Mouse (Mus musculus) MEL-GATA-1-ER (cell line): Measurements from ENCODE around the gene Ifnk.

ENCODE experiments used
- DNase-seq: peaks from one replicate; pipeline ENCODE4 v3.0.0-alpha.2; 2012; ENCODE audit warnings: low read depth; ENCODE audit errors: extremely low read depth

Ifnk gene

GRCm38 (mm10) chr4:35138077-35138476, 13.8 kb upstream of the Ifnk start:
- no peak for DNase-seq

GRCm38 (mm10) chr4:35140317-35140716, 11.5 kb upstream of the Ifnk start:
- DNase-seq: no peak

- no peak for DNase-seq
Observed at GRCm38 (mm10) chr4:35143472-35144102, 8.3 kb upstream of the Ifnk start.

- no peak for DNase-seq
Observed at GRCm38 (mm10) chr4:35145726-35146125, 6.1 kb upstream of the Ifnk start.

- DNase-seq: no peak
Observed at GRCm38 (mm10) chr4:35146597-35146996, 5.3 kb upstream of the Ifnk start.

GRCm38 (mm10) chr4:35148326-35148725, 3.5 kb upstream of the Ifnk start:
- DNase-seq: no peak

- no peak for DNase-seq
Observed at GRCm38 (mm10) chr4:35150706-35151105, 1.1 kb upstream of the Ifnk start.

- no peak for DNase-seq
Observed at GRCm38 (mm10) chr4:35154051-35154450, 2.2 kb downstream of the Ifnk start.

GRCm38 (mm10) chr4:35155132-35155922, 3.5 kb downstream of the Ifnk start:
- DNase-seq: no peak

- no peak for DNase-seq
Observed at GRCm38 (mm10) chr4:35156149-35156611, 4.3 kb downstream of the Ifnk start.

- DNase-seq: peak; percentile 73
Observed at GRCm38 (mm10) chr4:35156751-35157611, 5.1 kb downstream of the Ifnk start, which contains the start of gene Mob3b. Mob3b (minus strand) TSS chr4:35157484.

- DNase-seq: peak; percentile 50
Observed at GRCm38 (mm10) chr4:35157815-35158214, 6.0 kb downstream of the Ifnk start.

- DNase-seq: no peak
Observed at GRCm38 (mm10) chr4:35165275-35165674, 13.4 kb downstream of the Ifnk start.

GRCm38 (mm10) chr4:35165947-35166346, 14.1 kb downstream of the Ifnk start:
- peak; percentile 19 for DNase-seq

GRCm38 (mm10) chr4:35167855-35168254, 16.0 kb downstream of the Ifnk start:
- DNase-seq: no peak

- DNase-seq: no peak
Observed at GRCm38 (mm10) chr4:35169571-35170125, 17.8 kb downstream of the Ifnk start.

GRCm38 (mm10) chr4:35172471-35172870, 20.6 kb downstream of the Ifnk start:
- DNase-seq: no peak

- DNase-seq: no peak
Observed at GRCm38 (mm10) chr4:35173551-35173950, 21.7 kb downstream of the Ifnk start.

GRCm38 (mm10) chr4:35175566-35175965, 23.7 kb downstream of the Ifnk start:
- no peak for DNase-seq

- DNase-seq: no peak
Observed at GRCm38 (mm10) chr4:35177926-35178645, 26.2 kb downstream of the Ifnk start.
